Mouse (Mus musculus) layer of hippocampus, adult 9-10 months (tissue): ENCODE results near the gene 5730409E04Rik.

Source experiments
- DNase-seq: peaks from one replicate; pipeline ENCODE4 v3.0.0; 2022; ENCODE audit warnings: low spot score

The 5730409E04Rik gene

DNA sequence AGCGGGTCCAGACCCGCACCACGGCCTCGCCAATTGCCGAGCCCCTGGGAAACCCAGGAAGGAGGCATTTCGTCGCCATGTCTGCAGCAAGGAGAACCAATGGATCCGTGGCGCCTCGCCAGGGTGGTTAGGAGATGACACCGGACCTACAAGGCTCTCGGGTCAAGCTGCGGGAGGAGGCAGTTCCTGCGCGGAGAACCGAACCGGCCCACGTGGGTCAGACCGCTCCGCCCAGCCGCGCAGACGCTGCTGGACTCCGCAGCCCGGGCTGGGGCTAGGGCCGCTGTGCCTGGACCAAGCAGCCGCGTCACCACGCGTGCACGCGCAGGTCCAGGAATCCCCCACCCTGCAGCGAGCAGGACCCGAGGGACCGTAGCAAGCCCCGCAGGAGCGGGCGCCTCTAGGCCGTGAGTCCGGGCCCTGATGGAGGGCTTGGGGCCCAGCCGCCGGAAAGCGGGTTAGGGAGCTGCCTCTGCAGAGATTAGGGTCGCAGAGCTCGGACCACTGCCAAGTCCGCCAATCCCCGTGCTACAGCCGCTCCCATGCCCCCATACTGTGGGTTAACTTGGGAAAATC lies at the start of gene 5730409E04Rik:
Gene 5730409E04Rik, plus strand, starts transcription at position 213 of the 576 bp plus-strand sequence.
- peak; percentile 47 for DNase-seq

DNA sequence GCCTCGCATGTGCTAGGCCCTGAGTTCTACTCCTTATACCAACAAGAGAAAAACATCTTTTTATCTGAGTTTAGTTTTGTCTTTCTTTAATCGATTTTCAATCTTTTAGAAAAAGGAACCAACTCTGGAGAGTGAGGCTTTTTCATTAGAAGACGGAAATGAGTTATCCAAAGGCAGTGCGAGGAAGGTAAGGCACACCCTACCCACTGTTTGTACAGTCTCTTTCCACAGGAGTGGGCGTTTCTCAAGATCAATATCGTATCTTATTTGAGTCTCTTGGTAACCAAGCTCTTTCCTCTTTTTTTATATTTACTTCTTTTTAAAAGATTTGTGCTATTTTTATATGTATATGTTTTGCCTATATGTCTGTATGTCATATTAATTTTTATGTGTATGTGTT lies 45.8 kb upstream of the 5730409E04Rik start:
- no peak for DNase-seq

DNA sequence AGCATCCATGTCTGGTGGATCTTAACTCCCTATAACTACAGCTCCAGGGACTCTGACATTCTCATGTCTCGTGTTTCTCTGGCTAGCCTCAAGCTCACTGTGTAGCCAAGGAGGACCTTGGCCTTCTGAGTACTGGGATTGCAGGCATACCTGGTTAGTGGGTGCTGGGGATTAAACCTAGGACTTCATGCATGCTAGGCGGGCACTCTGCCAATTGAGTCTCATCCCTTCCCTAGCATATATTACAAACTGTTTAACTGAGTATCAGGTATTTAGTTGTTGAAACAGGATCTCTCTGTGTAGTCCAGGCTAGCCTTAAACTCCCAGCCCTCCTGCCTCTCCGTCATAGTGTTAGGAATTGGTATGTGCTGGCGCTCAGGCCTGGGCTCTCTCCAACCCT lies 42.4 kb upstream of the 5730409E04Rik start:
- DNase-seq = no peak

DNA sequence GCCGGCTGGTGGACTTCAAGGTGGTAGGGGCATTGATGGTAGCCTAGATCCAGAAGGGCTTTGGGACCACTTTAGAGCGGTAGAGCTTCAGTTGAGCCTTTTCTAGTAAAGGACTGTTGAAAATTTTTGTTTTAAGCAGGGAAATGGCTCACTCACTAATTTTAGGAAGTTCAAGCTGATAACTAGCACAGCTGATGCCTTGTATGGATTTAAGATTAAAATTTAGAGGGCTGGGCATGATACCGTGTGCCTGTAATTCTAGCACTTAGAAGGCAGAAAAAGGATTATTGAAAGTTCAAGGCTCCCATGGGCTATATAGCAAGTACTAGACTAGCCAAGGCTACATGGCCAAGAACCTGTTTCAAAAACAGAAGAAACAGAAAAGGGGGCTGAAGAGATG lies 39.8 kb upstream of the 5730409E04Rik start:
- no peak for DNase-seq

DNA sequence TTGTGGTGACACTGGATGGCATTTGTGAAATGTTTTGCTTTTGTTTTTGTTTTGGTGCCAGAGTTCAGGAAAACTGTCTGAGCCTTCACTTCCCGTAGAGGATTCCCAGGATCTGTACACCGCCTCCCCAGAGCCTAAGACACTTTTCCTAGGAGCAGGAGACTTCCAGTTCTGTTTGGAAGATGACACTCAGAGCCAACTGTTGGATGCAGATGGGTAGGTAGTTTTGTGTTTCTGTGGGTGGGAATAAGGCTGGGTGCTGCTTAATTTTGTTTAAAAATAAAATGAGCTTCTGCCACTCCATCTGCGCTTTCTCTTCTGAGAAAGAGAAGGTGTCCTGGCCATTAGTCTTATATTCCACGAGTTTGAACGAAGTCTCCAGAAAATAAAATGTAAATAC lies 33.3 kb upstream of the 5730409E04Rik start:
- peak; percentile 31 for DNase-seq

DNA sequence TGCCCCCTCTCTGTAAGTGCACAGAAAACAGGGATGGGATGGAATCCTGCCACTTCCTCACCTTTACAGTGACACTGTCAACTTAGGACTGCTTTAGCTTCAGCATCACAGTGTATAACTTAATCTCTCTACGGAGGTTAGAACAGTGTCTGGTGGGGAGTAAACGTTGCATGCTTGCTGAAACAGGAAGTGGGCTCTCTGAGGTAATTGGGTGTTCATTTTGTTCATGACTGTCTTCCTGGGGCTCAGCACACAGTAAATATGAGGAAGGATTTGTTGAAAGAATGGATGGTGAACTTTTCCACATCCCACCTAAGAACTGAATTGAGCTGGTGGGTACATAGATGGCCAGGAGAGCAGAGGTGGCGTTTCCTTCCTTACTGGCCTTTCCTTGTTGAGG lies 31.7 kb upstream of the 5730409E04Rik start:
- DNase-seq = no peak

DNA sequence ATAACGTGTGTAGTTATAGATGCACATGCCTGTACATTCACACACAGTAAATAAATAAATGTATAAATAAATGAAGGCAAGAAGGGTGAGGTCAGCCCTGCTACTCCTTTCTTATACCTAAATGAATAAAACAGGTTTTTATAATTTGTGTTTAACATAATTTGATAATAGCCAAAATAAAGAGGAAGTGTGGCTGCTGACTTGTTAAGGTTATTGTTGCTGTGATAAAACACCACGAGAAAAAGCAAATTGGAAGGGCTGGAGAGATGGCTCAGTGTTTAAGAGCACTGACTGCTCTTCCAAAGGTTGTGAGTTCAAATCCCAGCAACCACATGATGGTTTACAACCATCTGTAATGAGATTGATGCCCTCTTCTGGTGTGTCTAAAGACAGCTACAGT lies 30.5 kb upstream of the 5730409E04Rik start:
- DNase-seq = no peak

DNA sequence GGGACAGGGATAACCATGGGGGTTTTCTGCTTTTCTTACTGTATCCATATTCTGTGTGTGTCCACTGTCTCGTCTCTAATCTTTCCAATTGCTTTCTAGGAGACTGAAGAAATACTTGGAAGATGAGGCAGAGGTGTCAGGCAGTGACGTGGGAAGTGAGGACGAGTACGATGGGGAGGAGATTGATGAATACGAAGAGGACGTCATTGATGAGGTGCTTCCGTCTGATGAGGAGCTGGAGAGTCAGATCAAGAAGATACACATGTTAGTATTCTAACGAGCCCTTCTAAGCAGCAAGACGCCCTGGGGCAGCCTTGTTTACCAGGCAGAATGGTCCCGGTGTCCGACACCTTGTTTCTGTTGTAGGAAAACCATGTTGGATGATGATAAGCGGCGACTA lies 23.9 kb upstream of the 5730409E04Rik start:
- DNase-seq = no peak

DNA sequence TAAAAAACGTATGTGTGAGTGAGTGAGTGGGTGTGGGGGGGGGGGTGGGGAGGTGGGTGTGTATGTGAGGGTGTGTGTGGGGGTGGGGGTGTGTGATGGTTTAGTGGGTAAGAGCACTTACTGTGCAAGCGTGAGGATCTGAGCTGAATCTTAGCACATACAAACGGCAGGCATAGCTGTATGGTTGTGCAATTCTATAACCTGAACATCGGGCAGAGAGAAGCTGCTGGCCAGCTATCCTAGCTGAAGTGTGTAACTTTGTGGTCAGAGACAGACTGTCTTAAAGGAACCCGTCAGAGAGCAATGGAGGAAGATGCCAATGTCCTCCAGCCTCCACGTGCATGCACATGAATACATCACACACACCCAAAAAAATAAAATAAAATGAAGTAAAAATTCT lies 17.6 kb upstream of the 5730409E04Rik start:
- no peak for DNase-seq

DNA sequence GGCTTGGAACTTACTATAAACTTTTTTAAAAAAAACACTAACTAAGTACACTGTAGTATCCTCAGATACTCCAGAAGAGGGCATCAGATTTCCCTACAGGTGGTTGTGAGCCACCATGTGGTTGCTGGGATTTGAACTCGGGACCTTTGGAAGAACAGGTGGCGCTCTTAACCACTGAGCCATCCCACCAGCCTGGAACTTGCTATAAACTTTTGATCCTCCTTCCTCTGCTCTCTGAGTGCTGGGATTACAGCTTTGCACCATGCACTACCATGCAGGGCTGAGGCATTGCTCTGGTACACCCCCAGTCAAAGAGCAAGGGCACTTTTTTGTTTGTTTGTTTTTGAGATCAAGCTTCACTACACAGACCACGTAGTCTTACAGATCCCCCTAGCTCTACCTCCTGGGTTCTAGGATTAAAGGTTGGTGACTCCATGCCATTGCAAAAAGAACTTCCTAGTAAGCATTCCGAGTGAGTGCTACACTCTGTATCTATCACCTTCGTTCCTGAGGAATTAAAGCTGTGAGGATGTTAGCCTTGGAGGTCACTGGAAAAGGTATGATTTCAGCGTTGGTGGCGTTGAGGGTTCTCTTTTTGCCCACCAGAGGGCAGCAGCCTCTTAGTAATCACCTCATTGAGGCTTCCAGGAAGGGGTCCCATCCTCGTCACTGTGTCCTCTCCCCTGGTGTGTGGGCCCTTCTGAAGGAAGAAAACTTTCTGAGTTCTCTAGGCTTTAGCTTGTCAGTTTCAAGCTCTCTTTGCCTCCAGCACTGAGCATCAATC lies 9.5 kb upstream of the 5730409E04Rik start:
- DNase-seq = peak; percentile 39

DNA sequence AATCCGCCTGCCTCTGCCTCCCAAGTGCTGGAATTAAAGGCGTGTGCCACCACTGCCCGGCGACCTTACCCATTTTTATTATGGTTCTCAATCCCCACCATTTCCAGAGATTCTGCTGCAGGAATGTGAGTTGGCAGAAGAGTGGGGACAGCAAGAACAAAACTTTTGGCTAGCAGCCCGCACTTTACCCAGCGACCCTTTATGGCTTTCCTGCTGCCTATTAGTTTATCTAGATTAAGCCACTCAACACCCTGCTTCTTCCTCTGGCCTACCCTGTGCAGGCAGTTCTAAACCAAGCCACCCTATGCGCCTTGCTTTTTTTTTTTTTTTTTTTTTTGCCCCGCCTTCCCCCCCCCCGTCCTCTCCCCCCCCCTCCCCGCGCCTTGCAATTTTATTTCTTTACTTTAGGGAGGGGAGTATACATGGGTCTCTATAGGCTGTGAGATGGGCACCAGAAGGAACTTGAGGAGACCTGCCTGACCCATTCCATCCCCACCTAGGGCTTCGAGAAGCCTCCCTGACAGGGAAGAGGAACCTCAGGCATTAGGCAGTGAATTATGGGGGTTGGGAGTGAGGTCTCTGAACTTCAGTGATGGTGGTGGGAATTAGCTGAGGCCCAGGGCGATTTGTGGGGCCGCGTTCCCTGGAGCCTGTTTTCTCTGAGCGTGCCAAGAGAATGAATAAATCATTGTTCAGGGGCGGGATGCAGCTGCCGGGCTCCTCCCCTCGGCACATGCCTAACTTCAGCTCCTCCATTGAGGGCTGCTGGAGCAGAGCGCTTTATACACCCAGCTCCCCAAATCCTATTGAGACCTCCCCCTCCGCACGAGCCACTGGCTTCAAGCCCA lies 7.8 kb upstream of the 5730409E04Rik start:
- DNase-seq = peak; percentile 9

DNA sequence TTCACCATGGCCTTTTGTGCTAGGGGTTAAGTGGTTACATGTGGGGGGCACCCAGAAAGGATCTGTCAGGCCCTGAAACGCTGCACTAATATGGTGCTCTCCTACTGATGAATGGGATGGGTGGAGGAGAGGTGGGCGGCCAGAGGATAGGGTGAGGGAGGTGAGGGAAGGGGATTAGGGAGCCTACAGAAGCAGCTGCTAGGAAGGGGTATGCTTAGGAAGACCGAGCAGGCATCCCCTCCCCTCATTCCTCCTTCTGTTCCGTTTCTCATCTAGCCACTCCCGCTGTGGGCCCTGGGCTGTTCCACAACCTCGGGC lies 7.2 kb upstream of the 5730409E04Rik start:
- no peak for DNase-seq

DNA sequence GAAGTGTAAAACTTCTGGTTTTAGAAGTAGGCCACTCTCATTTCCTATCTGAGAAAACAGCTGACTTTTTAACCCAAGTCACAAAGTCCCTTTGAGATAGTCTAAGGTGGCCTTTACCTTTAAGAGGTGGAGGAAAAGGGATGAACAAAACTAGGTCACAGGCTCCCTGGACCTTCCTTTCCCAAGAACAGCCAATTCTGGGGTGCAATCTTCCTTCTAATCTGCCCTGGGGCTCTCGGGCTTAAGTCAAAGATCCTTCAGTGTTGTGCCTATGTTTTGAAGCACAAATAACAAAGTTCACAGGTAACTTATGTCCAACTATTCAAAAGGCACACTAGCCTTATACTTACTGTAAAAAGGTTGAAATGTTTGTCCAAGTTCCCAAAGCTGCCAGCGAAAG lies 5.5 kb upstream of the 5730409E04Rik start:
- no peak for DNase-seq

DNA sequence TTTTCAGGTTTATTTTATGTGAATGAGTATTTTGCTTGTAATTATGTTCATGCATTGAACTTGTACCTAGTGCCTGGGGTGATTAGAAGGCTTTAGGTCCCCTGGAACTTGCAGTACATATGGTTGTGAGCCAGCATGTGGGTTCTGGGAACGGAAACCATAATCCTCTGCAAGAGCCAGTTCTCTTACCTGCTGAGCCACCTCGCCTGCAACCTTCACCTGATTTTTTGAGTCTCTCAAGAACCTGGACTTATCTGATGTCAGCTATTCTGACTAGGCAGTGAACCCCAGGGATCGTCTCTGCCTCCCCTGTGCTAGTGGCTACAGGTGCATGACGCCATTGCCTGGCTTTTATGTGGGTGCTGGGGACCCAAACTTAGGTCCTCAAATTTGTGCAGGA lies 3.9 kb upstream of the 5730409E04Rik start:
- DNase-seq = no peak

DNA sequence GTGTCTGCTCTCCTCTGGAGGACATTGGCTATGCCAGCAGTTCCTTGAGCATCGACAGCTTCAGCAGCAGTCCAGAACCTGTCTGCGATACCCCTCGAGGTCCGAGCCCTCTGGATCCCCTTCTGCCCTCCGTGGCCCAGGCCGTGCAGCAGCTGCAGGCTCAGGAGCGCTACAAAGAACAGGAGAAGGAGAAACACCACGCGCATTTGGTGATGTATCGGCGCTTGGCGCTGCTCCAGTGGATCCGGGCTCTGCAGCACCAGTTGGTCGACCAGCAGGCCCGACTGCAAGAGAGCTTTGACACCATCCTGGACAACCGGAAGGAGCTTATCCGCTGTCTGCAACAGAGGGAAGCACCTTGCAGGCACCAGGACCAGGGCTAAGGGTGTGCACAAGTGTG lies 2.4 kb downstream of the 5730409E04Rik start:
- DNase-seq = peak; percentile 24

DNA sequence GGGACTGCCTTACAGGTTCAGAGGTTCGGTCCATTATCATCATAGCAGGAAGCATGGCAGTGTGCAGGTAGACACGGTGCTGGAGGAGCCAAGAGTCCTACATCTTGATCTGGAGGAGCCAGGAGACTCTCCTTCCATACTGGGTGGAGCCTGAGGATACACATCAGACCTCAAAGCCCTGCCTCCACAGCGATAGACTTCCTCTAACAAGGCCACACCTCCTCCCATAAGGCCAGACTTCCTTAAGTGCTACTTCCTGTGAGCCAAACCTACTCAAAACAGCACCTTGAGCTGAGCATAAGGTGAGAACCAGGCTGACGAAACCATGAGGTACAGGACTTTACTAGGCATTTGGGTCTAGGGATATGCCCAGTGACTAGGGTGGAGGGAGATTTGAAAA lies 6.7 kb downstream of the 5730409E04Rik start:
- DNase-seq = no peak

DNA sequence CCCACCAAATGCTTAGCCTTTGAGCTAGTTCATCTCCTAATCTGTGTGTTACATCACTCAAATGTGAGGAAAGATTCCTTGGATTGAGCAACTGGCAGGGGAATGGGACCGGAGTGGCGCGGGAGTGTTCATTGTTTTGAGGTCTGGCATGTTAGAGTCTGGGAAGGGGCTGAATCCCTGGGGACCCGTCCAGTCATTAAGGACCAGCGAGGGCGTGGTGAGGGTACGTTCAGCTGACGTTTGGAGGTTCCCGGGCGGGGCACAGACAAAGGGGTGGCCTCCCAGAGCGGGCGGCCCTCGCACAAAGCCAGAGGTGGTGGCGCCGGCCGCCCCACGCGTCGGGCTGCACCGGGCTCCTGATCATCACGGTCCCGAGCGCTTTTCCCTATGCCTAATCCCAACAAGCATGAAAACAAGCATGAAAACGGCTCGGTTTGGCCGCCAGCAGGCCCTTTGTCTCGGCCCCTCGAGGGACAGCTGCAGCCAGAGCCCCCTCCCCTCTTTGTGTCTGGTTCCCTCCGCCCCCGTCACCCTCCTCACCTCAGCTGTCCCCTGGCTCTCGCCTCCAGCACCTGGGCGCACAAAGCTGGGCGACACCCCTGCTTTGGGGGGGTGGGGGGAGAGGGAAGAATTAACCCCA lies 10.2 kb downstream of the 5730409E04Rik start:
- DNase-seq = no peak

DNA sequence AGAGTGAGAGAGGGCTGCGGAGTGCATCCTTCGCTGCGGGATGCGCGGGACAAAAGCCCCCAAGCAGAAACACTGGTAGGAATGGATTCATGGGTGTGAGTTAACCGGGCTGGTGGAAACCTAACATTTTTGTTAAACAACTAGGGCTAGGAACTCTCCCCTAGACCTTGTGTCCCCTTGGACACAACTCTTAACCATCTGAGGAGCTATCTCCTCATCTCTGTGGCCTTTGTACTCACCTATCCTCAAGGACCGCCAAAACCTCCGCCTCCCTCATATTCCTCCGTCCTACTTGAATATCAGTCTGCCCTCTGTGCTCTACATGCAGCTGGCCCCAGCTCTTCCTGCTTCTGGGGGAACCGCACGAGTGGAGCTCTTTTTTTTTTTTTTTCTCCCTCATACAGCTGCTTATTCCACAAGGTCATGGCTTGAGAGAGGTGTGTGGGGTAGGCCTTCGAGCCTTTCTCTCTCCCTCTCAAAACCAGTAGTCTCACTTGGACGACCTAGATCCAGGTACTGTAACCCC lies 10.8 kb downstream of the 5730409E04Rik start:
- no peak for DNase-seq

DNA sequence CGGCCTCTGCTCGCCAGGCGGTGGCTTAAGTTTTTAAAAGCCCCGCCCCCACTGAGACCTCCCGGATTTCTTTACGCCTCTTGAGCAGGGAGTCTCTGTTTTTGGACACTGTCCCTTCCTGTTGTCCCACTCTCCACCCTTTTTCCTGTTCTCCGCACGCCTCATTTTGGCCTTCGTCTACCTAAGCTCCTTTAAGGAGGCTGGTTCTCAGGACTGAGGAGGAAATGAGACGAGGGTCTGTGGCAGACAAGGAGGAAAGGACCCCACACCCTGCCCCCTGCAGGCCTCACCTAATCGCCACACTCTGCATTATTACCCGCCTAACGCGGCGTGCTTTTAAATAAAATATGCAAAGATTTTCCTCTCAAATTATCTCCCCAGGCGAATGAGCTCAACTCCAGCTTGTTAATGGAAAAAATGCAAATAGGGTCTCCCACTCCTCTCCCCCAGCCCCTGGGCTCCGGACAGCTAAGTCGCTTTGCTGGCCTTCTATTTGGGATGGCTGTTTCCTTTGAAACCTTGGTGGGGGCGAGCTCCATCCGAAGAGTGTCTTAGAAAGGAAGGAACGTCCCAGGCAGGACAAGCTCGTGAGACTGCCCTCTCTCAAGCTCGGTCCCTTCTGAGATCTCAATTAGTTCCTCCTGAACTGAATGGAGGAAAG lies 17.5 kb downstream of the 5730409E04Rik start:
- DNase-seq = no peak

DNA sequence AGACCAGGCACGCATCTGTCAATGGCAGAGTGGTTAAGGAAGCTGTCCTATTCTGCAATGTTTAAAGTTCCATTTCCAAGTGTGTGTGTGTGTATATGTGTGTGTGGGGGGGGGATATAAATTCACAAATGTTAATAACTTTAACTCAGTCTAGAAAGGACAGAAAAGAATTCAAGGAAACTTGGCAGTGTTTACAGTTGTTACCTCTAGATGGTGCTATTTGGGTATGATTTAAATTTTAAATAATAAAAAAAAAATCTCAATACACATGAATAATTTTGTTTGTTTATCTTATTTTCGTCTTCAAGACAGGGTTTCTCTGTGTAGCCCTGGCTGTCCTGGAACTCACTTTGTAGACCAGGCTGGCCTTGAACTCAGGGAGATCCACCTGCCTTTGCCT lies 22.3 kb downstream of the 5730409E04Rik start:
- no peak for DNase-seq

DNA sequence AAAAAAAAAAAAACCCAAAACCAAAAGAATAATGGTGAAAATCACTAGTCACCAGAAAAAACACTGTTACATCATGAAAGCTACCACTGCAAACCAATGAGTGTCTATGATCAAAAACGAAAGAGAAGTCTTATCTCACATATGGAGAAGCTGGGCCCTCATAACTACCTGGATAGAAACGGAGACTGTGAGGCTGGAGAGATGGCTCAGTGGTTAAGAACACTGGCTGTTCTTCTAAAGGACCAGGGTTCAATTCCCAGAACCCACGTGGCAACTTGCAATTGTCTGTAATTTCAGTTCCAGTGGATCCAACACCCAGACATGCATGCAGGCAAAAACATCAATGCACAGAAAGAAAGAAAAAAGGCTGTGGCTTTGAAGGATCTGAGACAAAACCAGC lies 23.1 kb downstream of the 5730409E04Rik start:
- no peak for DNase-seq

DNA sequence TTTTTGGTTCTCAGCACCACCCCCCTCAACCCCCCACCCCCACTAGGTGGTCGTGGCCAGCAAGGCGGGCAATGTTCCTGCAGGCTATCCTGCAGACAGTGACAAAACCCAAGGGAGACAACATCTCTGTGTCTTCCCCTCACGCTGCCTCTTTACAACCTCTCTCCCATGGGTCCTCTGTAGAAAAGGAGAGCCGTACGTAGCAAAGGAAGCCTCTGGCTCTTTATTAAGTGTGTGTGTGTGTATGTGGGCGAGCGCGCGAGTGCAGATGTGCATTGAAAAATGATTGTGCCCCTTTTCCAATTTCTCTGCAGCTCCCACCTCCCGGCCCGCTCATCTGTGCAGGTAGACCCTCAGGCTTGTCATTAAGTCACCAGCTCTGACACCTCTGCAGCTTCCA lies 26.7 kb downstream of the 5730409E04Rik start:
- no peak for DNase-seq
